Mouse (Mus musculus) c-Kit-positive CD71-negative TER-119-negative erythroid progenitor cells, embryonic 14.5 days (primary cell): ENCODE measurements around the gene Fgf11.

ENCODE experiments used
- DNase-seq: peaks from one replicate; pipeline ENCODE4 v3.0.0-alpha.2; 2013; ENCODE audit warnings: low read depth

Fgf11 gene

GRCm38 (mm10) chr11:69815155-69815554 is 13.5 kb upstream of the Fgf11 start, which contains the start of gene Gm39566:
Gene Gm39566 (minus strand): TSS chr11:69815298.
- DNase-seq = no peak

DNA sequence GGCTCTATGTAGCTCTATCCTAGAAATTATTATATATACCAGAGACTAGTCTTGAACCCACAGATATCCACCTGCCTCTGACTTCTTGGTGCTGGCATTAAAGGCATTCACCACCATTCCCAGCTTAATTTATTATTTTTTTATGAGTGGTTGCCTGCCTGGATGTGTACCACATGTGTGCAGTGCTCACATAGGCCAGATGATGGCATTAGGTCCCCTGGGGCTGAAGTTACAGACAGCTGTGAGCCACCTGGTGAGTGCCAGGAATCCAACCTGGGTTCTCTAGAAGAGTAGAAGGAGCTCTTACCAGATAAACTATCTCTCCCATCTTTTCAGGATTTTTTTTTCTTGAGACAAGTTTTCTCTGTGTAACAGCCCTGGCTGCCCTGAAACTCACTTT is 8.6 kb upstream of the Fgf11 start:
- DNase-seq = no peak

- DNase-seq = no peak
Measured at GRCm38 (mm10) chr11:69807641-69808040, 6.0 kb upstream of the Fgf11 start.

DNA sequence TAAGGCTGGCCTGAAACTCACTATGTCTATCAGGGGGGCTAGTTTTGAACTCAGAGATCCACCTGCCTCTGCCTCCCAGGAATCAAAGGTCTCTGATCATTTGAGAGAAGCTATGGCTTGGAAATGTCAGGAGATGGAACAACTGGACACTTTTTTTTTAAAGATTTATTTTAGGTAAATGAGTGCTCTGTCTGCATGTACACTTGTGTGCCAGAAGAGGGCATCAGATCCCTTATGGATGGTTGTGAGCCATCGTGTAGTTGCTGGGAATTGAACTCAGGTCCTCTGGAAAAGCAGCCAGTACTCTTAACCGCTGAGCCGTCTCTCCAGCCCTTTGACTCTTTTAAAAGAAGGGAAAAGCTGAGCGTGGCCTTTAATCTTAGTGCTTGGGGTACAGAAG is 4.7 kb upstream of the Fgf11 start:
- DNase-seq = no peak

- no peak for DNase-seq
Measured at GRCm38 (mm10) chr11:69804972-69805909, 3.6 kb upstream of the Fgf11 start, which contains the start of gene Tmem102. Gene Tmem102 (minus strand): TSS chr11:69805624.

DNA sequence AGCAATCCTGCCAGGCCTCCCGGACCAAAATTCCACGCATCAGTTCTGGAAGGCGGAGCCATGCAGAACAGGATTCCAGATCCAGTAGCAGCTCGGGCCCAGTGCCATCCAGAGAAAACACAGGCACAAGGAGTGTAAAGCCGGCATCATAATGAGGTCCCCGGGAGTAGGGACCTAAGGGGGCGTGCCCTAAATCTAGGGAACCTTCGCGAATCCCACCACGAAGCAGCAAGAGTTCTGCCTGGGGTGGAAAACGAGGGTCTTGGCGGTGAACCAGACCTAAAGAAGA is 2.9 kb upstream of the Fgf11 start:
- DNase-seq = no peak

DNA sequence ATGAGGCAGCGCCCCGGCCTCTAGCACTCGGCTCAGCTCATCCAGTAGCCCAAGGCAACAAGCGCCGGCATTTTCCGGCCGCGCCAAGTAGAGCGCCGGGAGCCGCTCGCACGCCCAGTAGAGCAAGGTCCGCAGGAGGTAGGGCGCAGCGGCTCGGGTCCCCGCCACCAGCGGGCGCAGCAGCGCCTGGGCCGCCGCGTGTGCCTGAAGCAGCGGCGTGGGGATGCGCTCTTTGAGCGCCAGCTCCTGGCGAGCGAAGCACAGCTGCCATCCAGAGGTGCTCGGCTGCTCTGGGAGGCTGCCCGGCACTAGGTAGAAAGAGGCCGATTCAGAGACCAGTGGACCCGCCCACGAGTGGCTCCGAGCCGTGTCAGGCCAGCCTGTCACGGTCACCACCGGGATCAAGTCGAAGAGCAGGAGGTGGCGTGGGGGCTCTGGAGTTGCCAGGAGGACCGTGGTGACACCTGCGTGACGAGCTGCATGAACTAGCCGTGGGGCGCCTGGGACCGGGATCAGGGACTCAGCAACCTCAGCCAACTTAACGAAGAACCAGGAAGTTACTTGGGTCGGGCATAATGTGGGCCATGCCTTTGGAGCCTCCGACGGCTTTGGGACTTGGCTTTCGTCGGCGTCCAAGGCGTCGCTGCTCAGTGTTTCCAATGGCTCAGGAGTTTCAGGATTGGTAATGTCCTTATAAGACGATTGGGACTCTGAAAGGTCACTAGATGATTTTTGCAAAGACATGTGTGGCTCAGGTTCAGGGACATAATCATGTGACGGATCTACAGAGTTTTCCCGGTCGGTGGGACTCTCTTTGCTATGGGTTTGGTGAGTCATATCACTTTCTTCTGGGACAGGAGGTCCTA is 2.4 kb upstream of the Fgf11 start:
- DNase-seq = peak; percentile 56

DNA sequence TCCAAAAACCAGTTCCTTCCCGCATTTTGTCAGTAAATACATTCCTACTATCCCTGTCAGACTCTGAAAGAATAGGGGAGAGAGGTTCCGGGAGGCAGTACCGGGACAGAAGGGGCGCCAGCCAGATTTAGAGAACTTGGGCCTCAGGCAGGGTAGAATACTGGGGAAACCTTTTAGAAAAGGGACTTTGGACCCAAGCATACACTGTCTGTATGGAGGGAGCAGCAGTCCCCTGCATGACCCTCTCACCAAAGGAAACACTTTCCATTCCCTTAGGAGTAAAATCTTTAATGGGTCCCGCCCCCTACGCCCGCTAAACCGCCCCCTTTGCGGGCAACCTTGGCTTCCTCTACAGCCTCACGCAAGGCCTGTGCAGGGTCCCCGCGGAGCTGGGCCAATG is 1.7 kb upstream of the Fgf11 start:
- no peak for DNase-seq

GRCm38 (mm10) chr11:69802648-69803105 is 1.0 kb upstream of the Fgf11 start:
- DNase-seq = no peak

GRCm38 (mm10) chr11:69800392-69801197 is 1.1 kb downstream of the Fgf11 start:
- no peak for DNase-seq

- no peak for DNase-seq
Measured at GRCm38 (mm10) chr11:69800138-69800391, 1.6 kb downstream of the Fgf11 start.

DNA sequence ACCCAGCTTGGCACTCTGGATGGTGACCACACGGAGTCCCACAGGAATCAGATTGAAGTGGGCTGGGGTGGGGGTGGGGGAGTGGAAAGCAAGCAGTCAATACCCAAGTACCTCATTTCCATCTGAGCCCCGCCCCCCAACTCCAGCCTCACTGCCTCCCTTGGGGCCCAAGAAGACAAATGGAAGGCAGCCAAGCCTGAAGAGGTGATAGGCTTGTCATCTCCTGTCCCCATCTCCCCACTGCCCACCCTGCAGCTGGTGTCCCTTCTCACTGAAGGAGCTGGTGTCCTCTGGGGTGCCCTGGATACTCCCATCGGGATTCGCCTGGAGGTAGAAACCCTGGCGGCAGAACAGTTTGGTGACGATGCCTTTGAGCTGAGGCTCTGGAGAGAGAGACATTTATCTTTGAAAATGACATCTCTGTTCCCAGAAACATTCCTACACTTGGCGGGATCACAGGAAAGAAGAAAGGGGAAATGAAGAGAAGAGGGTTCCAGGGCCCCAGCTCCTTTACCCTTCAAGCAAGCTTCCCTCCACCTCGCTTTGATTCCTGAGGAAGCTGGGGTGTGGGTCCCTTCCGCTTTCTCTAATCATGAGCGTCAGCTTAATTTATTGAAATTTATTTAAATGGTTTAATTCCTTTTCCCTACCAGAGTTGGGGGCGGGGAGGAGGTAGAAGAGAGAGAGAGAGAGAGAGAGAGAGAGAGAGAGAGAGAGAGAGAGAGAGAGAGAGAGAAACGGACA is 2.1 kb downstream of the Fgf11 start:
- DNase-seq = no peak

DNA sequence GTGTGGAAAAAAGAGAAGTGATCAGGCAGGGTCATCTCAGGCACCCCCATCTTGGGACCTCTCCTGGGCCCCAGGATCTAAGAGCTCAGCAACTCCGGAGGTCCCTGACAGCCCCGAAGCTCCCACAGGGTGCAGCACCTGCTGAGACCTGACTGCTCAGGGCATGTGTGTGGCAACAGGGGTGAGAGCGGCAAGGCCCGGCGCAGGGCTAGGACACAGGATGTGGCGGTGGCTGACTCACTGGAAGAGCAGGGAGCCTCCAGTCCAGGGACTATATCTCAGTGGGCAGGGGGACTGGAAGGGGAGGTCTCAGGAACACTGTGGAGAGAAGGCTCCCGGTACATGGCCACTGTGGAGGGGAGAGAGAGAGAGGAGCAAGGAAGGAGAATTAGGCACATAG is 3.7 kb downstream of the Fgf11 start:
- DNase-seq = no peak

GRCm38 (mm10) chr11:69795983-69796435 is 5.6 kb downstream of the Fgf11 start:
- no peak for DNase-seq

- DNase-seq = peak; percentile 89
Measured at GRCm38 (mm10) chr11:69795168-69795982, 6.3 kb downstream of the Fgf11 start, which contains the start of gene Chrnb1. Gene Chrnb1 (minus strand): TSS chr11:69795943.

DNA sequence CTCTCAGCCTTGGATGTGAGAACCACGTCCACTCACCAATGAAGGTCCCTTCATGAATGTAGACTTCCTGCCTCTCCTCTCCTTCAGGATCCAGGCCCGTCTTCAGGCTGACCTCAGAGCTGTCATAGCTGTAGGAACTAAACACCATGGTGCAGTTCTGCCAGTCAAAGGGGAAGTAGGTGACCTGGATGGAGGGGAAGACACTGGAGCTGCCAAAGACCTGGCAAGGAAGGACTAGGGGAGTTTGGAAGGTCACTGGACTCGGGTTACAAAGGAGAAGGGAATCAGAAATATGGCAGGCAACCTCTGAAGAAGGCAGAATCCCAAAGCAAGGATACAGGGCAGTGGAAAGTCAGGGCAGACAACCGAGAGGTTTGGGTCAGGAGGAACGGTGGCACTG is 8.2 kb downstream of the Fgf11 start:
- no peak for DNase-seq

DNA sequence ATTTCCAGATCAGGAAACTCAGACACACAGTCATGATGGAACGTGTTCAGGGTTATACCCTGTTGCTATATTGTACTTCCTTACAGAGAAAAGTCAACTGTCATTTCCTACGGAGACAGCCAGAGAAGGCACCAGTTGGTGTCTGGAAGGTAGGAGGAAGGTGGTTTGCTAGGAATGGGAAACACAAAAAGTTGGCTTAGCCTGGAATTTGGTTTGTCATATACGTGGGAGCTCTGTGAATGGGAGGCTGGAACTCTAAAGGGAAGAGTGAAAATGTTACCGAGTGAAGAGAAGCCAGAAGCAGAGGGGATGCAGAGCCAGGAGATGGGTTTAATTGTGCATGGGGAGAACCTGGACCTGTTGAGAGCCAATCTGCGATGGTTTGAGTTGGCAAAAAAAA is 10.2 kb downstream of the Fgf11 start:
- DNase-seq = no peak

GRCm38 (mm10) chr11:69789431-69789830 is 12.2 kb downstream of the Fgf11 start:
- no peak for DNase-seq

DNA sequence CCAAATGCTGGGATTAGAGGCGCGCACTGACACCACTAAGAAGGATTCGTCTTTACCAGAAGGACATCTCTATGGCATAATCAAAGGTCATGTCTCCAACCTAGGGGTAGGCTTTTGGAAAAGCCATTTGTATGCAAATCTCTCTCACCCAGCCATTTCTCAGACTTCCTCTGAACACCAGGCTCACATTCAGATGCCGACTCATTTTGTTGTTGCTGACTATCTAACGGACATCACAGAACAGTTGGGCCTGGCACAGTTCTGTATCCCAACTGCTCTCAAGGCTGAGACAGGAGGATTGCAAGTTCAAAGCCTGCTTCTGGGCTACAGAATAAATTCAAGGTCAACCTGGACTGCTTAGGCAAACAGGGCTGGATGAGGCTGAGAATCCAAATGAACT is 14.4 kb downstream of the Fgf11 start:
- no peak for DNase-seq

DNA sequence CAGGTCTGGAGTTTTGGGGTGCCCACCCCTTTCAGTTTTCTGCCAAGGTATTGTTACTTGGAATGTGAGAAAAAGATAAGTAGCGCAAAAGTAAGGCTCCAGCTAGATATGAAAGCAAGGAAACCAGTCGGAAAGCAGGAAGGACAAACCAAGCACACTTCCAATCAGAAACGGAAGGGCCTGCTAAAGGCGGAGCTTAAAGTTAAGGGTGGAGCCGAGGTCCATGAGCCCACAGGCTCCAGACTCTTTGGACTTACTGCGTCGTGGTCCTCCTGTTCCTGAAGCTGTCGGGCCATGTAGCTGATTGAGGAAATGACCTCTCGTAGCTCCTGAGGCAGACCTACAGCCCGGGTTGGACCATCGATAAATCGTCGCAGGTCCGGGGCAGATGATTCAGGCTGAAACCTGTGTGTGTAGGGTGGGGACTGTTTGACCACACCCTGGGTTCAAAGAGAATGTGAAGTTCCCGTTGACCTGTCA is 16.8 kb downstream of the Fgf11 start:
- no peak for DNase-seq
